Mouse (Mus musculus) adrenal gland, adult (tissue): ENCODE measurements around the gene Ppm1m.

Experiments used
- DNase-seq, 2 experiments: peaks; one replicate each; pipeline ENCODE4 v3.0.0; 2022 to 2023; ENCODE audit warnings: low spot score in 1 of 2; ENCODE audit not compliant: inconsistent age in 2 of 2

Ppm1m gene

DNA sequence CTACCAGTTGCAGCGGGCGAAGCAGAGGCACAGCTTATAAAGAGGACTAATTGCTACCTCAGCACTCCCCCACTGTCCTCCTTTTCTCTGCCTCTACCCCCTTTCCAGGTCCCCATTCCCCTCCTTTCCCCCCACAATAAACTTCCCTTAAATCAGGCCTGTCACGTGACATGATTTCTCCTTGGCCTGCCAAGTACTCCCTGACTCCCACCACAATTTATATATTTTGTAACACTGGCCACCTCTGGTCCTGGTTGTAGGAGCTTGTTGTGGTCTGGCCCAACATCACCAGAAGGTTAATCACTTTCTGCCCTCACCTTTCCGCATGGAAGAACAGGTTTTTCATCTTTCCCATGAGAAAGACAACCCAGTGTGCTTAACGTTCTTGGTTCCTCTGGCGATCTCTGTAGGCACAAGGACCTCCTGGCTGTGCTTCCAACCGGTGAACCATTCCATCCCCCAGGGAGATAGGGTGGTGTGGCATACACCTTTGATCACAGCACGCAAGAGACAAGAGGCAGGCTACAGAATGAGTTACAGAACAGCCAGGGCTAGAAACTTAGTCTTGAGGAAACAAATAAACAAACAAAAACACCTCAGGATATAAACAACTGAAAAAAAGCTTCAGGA lies 21.5 kb upstream of the Ppm1m start:
- no peak for DNase-seq

DNA sequence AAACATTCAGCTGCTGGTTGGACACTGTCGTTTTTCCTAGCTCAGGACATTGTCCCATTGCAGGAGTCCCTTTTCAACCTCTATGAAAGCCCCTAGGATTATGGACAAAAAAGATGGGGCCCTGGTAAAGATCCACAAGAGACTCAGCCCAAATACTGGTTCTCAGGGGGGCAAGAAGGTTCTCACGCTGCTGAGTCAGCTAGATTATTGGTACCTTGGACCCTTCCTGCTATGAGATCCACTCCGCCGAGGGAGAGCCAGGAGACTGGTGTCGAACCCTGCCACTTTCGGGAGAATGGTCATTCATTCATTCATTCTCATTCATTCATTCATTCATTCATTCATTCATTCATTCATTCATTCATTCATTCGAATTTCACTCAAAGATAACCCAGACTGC lies 17.4 kb upstream of the Ppm1m start:
- no peak for DNase-seq

DNA sequence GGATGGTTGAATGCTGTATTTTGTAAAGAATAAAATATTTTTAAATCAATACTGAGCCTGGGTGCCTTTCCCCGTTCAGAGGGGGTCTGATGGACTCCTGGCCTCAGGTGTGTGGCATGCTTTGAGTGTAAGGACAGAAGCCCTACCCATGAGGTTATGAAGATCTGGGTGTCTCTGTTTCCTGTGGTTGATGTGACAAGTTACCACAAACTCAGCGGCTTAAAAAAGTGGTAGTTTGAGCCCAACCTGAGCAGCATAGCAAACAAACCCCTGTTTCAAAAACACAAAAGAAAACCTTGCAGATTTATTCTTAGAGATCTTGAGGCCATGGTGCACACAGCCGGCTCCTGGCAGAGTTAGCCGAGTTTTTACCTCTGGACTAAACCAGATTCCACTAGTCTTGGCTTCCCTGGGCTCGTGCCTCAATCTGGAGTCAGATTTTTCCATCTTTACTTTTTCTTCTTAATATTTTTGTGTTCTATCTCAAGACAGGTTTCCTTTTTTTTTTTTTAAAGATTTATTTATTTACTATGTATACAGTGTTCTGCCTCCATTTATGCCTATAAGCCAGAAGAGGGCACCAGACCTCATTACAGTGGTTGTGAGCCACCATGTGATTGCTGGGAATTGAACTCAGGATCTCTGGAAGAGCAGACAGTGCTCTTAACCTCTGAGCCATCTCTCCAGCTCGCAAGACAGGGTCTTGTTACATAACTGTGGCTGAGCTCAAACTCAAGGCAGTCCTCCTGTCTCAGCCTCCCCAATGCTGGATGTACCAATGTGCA lies 16.0 kb upstream of the Ppm1m start:
- no peak for DNase-seq

DNA sequence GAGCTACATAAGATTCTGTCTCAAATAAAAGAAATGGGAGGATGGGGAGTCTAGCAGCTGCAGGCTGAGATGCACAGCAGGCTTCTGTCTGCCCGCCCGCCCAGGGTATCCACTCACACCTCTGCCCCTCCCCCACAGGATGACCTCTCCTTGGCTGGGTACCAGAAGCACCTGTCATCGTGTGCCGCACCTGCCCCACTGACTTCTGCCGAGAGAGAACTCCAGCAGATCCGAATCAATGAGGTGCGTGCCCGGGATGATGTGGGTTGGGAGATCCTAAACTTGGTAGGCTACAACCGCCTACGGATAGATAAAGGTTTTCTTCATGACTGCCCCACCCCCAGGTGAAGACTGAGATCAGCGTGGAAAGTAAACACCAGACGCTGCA lies 13.0 kb upstream of the Ppm1m start:
- DNase-seq = peak in 1 of 2 experiments; percentile 36

DNA sequence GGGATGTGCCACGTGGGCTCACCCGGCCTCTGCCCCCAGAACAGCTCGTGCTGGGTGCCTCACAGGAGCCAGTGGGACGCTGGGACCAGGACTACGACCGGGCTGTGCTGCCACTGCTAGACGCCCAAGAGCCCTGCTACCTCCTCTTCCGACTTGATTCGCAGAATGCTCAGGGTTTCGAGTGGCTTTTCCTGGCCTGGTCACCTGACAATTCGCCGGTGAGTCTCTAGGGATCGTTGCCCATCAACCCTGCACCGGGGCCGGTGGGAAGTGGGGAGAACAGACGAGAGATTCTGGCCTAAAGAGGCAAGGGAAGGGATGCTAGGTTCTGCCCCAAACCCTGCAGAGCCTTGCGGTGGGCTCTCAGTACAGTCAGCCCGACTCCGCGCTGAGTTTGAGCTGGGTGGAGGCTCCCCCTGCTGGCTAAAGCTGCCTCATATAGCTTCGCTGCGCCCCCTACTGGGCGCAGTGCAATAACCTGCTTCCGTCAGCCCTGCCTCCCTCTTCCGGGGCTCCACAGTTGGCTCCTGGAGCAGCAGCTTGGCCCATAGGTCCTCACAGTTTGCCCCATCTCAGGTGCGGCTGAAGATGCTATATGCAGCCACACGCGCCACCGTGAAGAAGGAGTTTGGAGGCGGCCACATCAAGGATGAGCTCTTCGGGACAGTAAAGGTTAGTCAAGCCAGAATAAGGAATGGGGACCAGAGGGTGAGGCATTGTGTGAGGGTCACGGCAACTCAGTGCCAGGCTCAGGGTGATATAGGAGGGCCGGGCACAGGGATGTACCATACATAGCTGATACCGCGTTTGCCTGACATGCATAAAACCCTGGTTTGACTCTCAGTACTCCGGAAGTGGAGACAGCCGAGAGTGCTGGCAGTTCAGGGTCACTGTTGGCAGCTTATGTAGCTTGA lies 12.4 kb upstream of the Ppm1m start:
- DNase-seq = peak; percentile 89 to 96

DNA sequence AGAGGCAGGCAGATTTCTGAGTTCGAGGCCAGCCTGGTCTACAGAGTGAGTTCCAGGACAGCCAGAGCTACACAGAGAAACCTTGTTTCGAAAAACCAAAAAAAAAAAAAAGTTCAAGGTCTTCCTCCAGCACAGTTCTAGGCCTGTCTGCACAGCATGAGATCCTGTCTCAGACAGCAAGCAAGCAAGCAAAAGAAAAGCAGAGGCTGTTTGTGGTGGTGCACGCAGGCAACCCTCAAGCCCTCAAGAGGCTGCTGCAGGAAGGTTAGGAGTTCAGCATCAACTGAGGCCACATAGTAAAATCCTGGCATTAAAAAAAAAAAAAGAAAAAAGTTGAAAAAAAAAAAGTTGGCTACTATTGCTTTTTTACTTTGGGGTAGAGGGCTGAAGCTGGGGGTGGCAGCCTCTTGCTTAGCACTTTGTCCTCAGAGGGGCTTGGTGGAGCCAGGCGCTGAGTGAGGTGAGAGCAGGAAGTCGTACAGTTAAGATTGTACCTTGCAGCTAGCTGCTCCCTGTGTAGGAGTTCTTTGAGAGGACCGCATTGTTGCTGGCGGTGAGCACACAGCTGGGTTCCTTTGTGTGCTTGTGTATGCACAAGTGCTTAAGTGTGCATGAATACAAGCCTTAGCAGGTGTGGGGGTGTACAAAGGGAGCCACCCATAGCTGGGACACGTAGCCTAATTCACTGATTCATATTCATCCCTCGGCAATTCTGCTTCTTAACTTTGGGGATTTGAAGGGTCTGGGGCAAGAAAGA lies 11.5 kb upstream of the Ppm1m start:
- DNase-seq = peak in 1 of 2 experiments; percentile 46

DNA sequence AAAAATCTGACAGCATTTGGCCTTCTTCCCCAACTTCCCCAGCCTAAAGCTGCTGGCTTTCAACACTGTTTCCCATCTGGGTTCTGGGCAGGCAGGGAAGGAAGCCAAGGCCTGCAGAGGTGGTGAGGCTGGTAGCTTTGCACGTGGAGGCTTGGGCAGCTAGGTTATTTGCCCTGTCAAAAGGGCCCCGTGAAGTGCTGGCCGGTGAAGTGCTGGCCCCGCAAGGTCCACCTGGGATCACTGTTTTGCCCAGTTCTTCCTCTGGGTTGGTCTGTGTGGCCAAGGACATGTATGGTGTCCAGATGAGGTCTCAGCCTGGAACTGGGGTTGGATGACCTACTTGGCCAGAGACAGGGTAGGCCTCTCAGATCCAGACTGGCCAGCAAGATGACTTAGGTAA lies 10.4 kb upstream of the Ppm1m start:
- peak; percentile 24 to 75 for DNase-seq

DNA sequence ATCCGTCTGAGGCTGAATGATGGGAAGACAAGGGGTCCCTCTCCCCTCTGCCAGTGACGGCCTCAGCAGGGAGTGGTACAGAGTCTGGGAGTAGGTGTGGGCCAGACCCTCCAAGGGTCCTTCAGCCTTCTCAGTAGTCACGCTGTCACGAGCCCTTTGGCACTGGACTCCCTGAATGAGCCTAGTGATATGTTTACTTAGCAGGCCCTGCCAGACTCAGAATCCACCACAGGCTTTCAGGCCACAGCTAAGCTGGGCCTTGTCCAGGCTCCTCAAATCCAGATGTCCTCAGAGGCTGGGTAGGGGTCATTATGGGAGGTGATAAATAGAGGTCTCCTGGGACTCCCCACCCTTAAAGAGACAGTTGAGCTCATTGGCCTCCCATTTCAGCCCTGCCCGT lies 8.6 kb upstream of the Ppm1m start:
- peak in 1 of 2 experiments; percentile 42 for DNase-seq

DNA sequence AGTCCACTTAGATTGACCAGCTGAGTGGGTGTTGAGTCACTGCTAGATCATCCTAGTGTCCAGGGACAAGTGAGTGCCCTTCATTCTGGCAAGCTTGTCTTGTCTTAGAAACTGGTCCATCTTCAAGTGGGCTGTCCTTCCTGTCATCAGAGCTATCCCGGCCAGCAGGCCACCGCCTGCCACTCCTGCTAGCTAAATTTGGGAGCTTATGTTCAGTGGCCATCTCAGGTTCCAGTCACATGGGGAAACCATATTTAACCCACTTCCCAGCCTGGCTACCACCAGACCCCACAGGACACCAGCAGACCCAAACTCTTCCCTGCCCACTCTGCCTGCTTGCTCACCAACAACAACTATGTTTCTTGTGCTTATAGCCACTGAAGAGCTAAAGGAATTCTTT lies 7.0 kb upstream of the Ppm1m start:
- DNase-seq = peak; percentile 67 to 84

DNA sequence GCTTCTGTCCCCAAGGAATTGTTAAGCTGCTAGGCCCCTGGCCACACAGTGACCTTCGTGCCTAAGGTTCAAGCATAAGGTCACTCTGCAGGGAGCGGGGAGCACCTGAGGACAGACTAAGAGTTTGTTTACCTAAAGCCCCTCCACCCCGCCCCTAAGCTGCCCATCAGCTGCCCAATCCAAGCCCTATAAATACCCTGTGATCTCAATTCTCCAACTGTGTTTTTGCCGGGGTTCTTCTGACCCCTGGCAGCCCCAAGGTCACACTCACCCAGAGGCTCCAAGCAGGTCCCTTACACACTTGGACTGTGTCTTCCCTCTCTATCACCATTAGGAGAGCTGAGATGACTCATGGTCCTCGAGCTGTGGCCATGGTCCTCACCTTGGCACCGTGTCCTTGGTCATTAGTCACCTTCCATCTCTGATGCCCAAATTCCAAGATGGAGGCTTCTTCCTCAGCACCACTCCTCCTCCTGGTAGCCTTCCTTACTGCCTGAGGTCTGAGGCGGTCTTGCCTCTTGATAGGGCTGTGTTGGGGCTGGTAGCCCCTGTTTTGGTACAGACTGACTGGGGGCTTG lies 6.3 kb upstream of the Ppm1m start:
- peak; percentile 81 to 92 for DNase-seq

DNA sequence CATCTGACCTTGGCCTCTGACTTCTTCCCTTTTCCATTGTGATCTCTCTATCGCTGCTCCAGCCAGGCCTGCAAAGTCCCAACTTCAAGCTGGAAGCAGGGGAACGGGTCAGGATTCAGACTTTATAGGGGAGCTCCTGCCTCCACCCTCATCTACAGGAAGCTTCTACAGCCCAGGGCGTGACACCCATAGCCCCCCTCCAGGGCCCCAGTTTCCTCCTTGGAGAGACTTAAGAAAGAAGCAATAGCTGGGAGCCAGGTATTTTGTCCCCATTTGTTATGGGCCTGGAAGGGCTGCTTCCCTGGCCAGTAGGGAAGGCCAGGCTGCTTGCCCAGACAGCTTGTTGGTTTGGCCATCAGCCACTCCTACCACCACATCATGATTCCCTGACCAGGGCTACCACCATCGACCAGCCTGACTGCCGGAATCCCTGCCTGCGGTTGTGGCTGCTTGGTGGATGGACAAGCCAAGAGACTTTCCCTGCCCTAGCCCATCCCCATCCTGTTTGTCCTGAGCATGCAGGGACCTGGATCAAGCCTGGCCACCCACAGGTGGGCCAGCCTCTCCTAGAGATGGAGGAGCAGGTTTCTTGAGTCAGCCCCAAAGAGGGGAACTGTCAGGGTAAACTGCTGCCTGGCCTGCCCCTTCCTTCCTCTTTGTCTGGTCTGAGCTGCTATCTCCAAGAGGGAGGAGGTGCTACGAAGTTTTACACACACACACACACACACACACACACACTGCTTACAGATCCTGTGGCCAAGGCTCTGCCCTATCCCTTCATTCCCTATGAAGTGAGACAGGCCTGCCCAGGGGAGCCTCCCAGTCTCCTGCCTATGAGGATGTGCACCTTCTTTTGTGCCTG lies 4.7 kb upstream of the Ppm1m start:
- peak; percentile 43 to 75 for DNase-seq

DNA sequence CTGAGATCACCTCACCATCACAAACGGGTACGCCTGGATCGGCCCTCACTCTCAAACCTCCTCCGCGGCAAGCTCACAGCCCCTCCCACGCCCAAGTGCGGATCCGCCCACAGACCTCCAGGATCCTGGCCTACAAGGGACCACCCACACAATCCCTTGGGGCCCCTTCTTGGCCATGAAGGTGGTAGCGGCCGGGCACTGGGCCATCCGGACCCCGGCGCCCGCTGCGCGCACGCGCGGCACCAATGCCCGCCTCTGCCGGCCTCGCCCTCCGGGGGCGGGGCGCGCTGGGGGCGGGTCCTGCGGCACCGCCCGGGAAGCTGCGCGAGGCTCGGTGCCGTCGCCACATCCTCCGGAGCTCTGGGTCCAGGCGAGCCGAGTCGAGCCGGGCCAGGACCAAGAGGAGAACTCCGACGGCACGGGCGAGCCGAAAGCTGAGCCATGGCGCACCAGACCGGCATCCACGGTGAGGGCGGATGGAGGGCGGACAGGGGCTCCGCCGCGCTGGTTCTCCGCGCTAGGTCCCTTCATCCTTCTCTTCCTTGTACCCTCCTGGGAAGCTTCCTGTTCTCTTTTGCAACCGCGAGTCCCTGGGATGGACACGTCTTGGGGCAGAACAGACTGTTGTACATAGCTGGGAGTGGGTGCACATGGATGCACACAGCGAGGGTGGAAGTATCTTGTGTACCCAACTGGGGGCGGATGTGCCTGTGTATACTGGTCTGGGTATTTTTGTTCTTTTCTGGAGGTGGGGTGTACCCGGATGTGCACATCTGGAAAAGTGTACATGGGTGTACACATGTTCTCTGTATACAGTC lies 3.5 kb upstream of the Ppm1m start, which contains the start of gene Twf2:
TSS of gene Twf2 (plus strand) at position 290 of the 818 bp plus-strand sequence.
- DNase-seq = peak; percentile 96 to 98

DNA sequence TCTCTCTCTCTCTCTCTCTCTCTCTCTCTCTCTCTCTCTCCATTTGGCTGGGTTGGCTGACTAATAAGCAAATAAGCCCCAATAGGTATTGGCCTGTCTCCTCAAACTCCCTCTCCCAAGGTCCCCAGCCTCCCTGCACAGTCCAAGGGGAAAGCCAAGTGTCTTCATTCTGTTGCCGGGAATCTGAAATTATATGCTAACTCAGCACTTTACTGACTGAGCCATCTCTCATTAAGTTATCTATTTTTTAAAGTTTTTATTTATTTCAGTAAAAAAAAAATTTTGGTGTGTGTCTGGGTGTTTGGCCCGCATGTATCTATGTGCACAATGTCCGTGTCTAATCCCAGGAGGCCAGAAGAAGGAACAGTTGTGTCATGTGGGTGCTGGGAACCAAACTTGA lies 2.3 kb upstream of the Ppm1m start:
- DNase-seq = no peak

DNA sequence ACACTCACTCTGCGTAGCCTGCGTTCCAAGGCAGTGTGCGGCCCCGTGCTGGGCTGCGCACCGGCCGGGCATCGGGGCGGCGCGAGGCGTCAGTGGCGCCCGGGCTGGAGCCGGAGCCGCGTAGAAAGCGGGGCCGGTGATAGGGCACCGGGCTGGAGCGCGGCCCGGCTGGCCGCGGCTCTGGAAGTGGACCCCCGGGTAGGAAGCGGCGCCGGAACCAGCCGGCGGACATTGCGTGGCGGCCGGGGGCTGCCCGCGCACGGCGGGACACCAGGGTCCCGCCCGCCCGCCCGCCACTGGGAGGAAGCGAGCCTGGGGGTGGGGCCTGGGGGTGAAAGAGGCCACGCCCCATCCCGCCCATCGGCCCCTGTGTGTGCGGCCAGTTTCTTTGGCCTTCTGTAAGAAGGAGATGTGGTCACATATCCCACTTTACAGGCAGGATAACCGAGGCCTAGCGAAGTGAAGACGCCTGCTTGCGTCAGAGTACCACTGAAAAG lies 536 bp downstream of the Ppm1m start:
- peak; percentile 87 to 95 for DNase-seq

DNA sequence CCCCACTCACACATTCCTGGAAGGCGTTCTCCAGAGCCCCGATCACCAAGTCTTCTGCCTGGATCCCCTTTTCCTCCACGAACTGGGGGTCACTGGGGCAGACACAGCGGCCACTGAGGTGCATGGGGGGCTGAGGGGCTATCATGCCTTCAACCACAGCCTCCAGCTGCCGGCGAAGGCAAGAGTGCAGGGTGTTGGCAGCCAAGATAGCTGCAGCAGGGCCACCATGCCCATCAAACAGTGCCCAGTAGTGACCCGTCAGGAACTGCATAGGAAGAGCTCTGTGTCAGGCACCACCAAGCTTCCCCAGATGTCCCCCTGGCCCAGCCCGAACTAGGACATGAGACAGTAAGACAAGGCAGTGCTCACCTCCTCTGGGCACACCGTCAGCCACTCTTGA lies 1.8 kb downstream of the Ppm1m start:
- DNase-seq = no peak

DNA sequence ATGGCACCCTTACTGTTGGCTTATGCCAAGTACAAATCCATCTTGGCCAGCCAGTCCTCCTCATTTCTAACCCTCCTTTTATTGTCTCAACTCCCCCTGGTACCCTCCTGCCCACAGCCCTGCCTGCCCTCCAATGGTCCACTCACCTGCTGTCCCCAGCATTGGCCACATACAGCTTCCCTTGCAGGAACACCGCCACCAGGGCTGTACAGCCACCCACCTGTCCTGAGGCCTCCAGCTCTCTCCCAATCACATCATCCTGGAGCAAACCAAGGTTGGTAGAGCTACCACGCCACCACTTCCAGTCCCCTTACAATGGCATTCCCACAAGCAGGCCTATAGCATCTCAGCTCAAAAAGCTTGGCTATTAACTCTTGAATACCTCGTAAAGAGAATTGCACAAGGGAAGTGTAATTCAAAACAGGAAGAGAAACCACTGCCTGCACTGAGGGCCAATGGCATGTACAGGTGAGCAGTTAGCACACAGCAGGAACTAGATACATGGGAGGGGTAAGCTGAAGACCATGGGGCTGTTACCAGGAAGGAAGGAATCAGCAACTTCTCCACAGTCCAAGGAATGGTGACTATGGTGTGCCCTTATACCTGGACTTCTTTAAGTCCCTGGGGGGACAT lies 2.3 kb downstream of the Ppm1m start:
- no peak for DNase-seq

DNA sequence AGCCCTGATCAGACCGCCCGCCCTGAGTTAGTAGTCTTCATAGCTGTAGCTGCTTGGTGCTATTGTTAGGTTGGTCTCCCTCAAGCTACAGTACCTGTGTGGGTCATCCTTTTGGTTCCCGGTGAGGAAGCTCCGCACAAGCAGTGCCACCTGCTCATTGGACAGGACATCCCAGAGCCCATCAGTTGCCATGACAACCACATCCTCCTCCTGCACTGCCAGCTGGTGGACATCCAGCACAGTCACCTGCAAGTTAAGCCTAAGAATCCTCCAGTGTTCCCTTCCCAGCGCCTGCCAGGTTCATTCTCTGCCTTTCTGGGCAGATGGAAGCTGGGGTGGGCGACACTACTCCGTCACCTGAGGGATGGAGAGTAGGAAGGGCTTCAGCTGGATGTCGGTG lies 3.9 kb downstream of the Ppm1m start:
- no peak for DNase-seq
